Mouse (Mus musculus) heart, adult 8-10 months (tissue): ENCODE results near the gene Fat1. TPM values are rescaled to one million over a fixed set of nuclear protein-coding genes. Genes with fewer than 3 reads are reported as not detected.
A peak's percentile ranks its signal among the peaks of the same experiment; 100 is the strongest.
"Not testable (repeated sequence)": the region's sequence is repeated elsewhere in the genome, so short reads cannot be mapped to it uniquely, and the experiment has no call there.

Experiments used
- DNase-seq: peaks from one replicate; pipeline ENCODE4 v3.0.0; 2022; ENCODE audit warnings: low spot score
- total RNA-seq, 4 experiments: library from RNA; stranded (reverse); gene quantifications; 2 replicates each; pipeline ENCODE4 v1.2.4; 2022

Fat1 gene
- total RNA-seq, 4 experiments from 2014 or later = 14.4 to 18.3 (median 16.4) TPM

DNA sequence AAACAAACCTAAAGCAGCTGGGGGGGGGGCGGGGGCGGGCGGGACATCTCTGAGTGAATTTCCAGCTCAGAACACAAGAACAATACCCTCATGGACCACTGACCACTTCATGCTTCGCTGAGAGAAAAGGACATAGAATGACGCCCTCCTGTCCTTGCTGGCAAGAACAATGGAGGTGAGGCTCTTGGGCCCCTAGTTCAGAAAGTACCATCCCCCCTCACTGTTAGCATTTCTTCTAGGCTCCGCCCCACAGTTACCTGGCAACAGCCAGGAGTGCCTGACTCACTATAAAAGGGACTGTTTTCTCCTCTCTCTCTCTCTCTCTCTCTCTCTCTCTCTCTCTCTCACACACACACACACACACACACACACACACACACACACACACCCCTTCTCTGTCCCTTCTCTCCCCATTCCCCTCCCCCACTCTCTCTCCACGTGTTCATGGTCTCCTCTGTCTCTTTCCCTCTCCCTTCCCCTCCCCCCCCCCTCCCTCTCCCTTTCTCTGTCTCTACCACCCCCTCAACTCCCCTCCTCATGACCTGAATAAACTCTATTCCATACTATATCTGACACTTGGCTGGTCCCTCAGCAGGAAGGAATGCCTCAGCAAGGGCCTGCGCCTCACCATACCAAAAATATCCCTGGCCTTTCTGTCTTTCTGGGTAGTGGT, 129.1 kb downstream of the Fat1 start:
- DNase-seq = no peak

DNA sequence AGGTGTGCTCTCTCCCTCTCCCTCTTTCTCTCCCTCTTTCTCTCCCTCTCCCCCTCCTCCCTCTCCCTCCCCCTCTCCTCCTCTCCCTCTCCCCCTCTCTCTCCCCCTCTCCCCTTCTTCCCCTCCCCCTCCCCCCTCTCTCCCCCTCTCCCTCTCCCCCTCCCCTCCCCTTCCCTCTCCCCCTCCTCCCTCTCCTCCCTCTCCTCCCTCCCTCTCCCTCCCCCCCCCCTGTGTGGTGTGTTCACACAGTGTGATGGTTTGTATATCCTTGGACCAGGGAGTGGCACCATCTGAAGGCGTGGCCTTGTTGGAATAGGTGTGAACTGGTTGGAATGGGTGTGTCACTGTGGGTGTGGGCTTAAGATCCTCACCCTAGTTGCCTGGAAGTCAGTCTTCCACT, 130.1 kb downstream of the Fat1 start:
- not testable (repeated sequence) for DNase-seq

DNA sequence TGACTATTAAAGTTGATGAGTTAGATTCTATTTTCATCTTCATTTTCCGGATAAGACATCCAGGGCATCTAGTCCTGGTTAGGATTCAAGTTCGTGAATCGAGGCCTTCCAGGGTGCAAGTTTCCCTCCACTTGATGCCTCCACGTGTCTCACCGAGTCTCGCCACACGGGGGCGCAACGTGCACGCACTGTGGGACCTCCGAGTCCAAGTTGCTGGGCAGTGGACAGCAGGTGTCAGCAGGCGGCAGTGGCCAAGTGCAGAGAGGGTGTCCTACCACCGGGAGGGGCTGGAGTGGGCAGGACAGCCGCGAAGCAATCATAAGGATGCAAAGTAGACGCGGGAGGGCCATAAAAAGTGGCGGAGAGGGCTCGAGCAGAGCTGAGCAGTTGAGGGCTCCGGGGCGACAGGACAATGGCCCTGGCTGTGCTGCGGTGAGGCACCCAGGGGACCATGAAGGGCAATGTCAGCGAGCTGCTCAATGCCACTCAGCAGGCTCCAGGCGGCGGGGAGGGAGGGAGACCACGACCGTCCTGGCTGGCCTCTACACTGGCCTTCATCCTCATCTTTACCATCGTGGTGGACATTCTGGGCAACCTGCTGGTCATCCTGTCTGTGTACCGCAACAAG, 133.6 kb downstream of the Fat1 start, which contains the start of gene Mtnr1a:
TSS of gene Mtnr1a (plus strand) at position 379 of the 628 bp plus-strand sequence.
- DNase-seq = peak; percentile 69

DNA sequence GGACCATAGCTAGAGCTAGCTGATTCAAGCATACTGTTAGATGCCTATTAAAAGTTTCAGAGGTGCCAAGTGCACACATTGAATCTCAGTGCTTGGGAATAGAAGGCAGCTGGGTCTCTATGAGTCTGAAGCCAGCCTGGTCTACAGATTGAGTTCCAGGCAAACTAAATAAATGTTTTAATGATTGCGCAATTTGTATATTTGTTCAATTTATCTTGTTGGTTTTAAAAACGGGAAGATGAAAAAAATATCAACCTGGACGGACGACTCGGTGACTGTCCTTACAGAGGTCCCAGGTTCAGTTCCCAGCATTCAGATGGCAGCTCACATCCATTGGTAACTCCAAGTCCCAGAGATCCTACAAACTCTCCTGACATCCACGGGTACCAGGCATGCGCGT, 135.7 kb downstream of the Fat1 start:
- DNase-seq = no peak

DNA sequence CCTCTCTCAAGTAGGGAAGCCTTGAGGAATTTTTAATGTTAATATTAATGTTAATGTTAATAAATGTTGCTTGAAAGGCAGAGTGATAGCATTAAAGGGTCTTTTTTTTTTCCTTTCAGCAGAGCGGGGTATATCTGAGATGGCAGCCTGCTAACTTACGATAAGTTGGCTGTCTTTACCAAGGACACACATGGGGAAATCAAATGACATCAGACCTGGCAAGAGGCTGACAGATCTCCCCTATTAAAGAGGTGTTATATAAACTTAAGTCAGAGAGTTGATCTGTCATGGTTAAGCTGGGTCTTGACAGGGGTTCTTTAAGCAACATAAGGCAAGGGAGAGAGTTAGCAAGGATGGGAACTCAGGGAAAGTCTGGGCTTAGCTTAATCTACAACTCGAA, 145.6 kb downstream of the Fat1 start:
- DNase-seq = no peak

DNA sequence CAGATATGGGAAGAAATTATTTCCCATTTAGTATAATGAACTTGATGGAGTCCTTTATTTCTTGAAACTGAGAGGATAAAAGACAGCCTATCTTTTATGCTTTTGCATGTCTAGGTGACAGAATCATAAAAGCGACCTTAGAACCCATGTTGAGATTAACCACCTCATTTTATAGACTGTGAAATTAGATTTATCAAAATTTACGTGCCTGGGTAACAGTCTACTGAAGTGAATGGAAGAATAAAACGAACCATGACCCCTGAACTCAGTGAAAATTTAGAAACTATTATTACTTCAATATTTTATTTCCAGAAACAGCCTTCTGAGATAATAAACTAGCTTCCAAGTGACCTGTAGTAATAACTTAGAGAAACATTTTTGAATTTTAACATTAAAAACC, 158.4 kb downstream of the Fat1 start:
- no peak for DNase-seq

Other genes with a start within 250 kb of the Fat1 start
- gene Mtnr1a, start 133.7 kb downstream of the Fat1 start, total RNA-seq = not detected